Mouse (Mus musculus) lung, postnatal 0 days (tissue): ENCODE results near the gene Dchs1. TPM values are rescaled to one million over a fixed set of nuclear protein-coding genes. Genes with fewer than 3 reads are reported as not detected.

Source experiments
- ATAC-seq: fragments of 200-750 bp; cut with Nextera tagmentation; 2 replicates; pipeline ENCODE4 v1.8.0; 2017; ENCODE audit warnings: moderate library complexity
- DNase-seq: peaks from one replicate; pipeline ENCODE4 v3.0.0-alpha.2; 2016; ENCODE audit warnings: low spot score
- H3K27ac ChIP-seq: fragments of 300-500 bp; sonication (generic); 2 replicates; pipeline ENCODE4 v1.5.1; 2014; ENCODE audit warnings: antibody characterized with exemption, mild to moderate bottlenecking, low read length, mixed read lengths
- H3K27me3 ChIP-seq: fragments of 300-500 bp; sonication (generic); replicated peaks from 2 replicates; pipeline ENCODE4 v1.6.1; 2014; ENCODE audit warnings: low read length, mixed read lengths; ENCODE audit not compliant: insufficient read depth
- H3K36me3 ChIP-seq: fragments of 300-500 bp; sonication (generic); 2 replicates; pipeline ENCODE4 v1.6.1; 2014; ENCODE audit warnings: low read length, mixed read lengths; ENCODE audit not compliant: insufficient read depth
- H3K4me1 ChIP-seq: fragments of 300-500 bp; sonication (generic); 2 replicates; pipeline ENCODE4 v1.6.1; 2014; ENCODE audit warnings: antibody characterized with exemption, low read depth, low read length, mixed read lengths; ENCODE audit not compliant: insufficient read depth
- H3K4me2 ChIP-seq: fragments of 300-500 bp; sonication (generic); replicated peaks from 2 replicates; pipeline ENCODE4 v1.6.1; 2014; ENCODE audit warnings: low read depth, mild to moderate bottlenecking, low read length, moderate library complexity, mixed read lengths
- H3K4me3 ChIP-seq: fragments of 300-500 bp; sonication (generic); 2 replicates; pipeline ENCODE4 v1.5.1; 2014; ENCODE audit warnings: low read depth, low read length
- H3K9ac ChIP-seq: fragments of 300-500 bp; sonication (generic); replicated peaks from 2 replicates; pipeline ENCODE4 v1.6.1; 2014; ENCODE audit warnings: low read depth, mild to moderate bottlenecking
- H3K9me3 ChIP-seq: fragments of 300-500 bp; sonication (generic); 2 replicates; pipeline ENCODE4 v1.6.1; 2016; ENCODE audit warnings: low read length, mixed read lengths
- CTCF ChIP-seq: IDR thresholded peaks from 2 replicates; pipeline ENCODE4 v1.5.1; 2016; ENCODE audit warnings: antibody characterized with exemption, mild to moderate bottlenecking
- EP300 ChIP-seq: IDR thresholded peaks from 2 replicates; pipeline ENCODE4 v1.6.1; 2016; ENCODE audit warnings: antibody characterized with exemption, mild to moderate bottlenecking, control low read depth
- WGBS: fragments of 180-500 bp; shearing (Covaris S2); extraction: QIAGEN DNeasy Blood & Tissue Kit; methylation state at CpG from one replicate; pipeline ENCODE4 v1.1.7; 2014; 5-methylcytosine and 5-hydroxymethylcytosine counted together
- polyA plus RNA-seq: library from polyadenylated mRNA; unstranded; fragments of >200 nt; fragmentation: Nextera tagmentation; extraction: Ambion mirVana; gene quantifications from 2 replicates; pipeline ENCODE4 v1.2.1, GENCODE M21; 2015

Dchs1 gene
- polyA plus RNA-seq, 1 experiment from 2014 or later, result 3.0 TPM

- no peaks in the 10 kb centered on the region for H3K9me3 ChIP-seq
- 65% methylated on average over 1 of the region's 1 CpGs for WGBS
- no peak overlapping the region for H3K4me3 ChIP-seq
- H3K27ac ChIP-seq, result no peak overlapping the region
- TF ChIP-seq CTCF, result no peak
- no peak for TF ChIP-seq EP300
- H3K27me3 ChIP-seq, result no peaks in the 10 kb centered on the region
- no peak overlapping the region for H3K4me2 ChIP-seq
- ATAC-seq (no peak), DNase-seq (no peak)
- no peaks in the 10 kb centered on the region for H3K36me3 ChIP-seq
- no peak overlapping the region for H3K9ac ChIP-seq
- H3K4me1 ChIP-seq, result no peaks in the 10 kb centered on the region
Measured at GRCm38 (mm10) chr7:105791147-105791546, 3.7 kb upstream of the Dchs1 start.

GRCm38 (mm10) chr7:105786506-105787284 lies 759 bp downstream of the Dchs1 start:
- Histone ChIP-seq H3K4me1 (0 out of 2 replicates have a peak, but pooled peaks cover 5% of the 10 kb centered on the region), H3K4me2 (peak overlapping the region; percentile 76), H3K27me3 (no peaks in the 10 kb centered on the region), H3K27ac (peak overlapping the region; percentile 74), H3K36me3 (no peaks in the 10 kb centered on the region), H3K9ac (peak overlapping the region; percentile 59), H3K4me3 (peak overlapping the region; percentile 67), H3K9me3 (no peaks in the 10 kb centered on the region)
- no peak for TF ChIP-seq EP300
- TF ChIP-seq CTCF, result no peak
- DNase-seq (peak; percentile 24), ATAC-seq (peak; percentile 46)
- 4% methylated on average over 16 of the region's 20 CpGs for WGBS

- DNase-seq (peak; percentile 29), ATAC-seq (no peak)
- Histone ChIP-seq H3K27ac (0 out of 2 replicates have a peak overlapping the region, but pooled peaks have one; percentile 1), H3K36me3 (no peaks in the 10 kb centered on the region), H3K9me3 (no peaks in the 10 kb centered on the region), H3K4me2 (no peak overlapping the region), H3K27me3 (no peaks in the 10 kb centered on the region), H3K4me1 (0 out of 2 replicates have a peak, but pooled peaks cover 5% of the 10 kb centered on the region), H3K4me3 (no peak overlapping the region), H3K9ac (no peak overlapping the region)
- TF ChIP-seq EP300 (no peak), CTCF (no peak)
- 33% methylated on average over 4 of the region's 4 CpGs for WGBS
Measured at GRCm38 (mm10) chr7:105784556-105784955, 2.9 kb downstream of the Dchs1 start.

- no peak overlapping the region for H3K9ac ChIP-seq
- H3K27ac ChIP-seq, result no peak overlapping the region
- 0 out of 2 replicates have a peak, but pooled peaks cover 5% of the 10 kb centered on the region for H3K4me1 ChIP-seq
- no peaks in the 10 kb centered on the region for H3K27me3 ChIP-seq
- TF ChIP-seq CTCF (no peak), EP300 (no peak)
- no peaks in the 10 kb centered on the region for H3K9me3 ChIP-seq
- no peak for ATAC-seq
- H3K4me3 ChIP-seq, result no peak overlapping the region
- H3K36me3 ChIP-seq, result no peaks in the 10 kb centered on the region
- DNase-seq, result no peak
- H3K4me2 ChIP-seq, result no peak overlapping the region
- 53% methylated on average over 4 of the region's 4 CpGs for WGBS
Measured at GRCm38 (mm10) chr7:105783861-105784260, 3.6 kb downstream of the Dchs1 start.

GRCm38 (mm10) chr7:105778553-105779265 lies 8.7 kb downstream of the Dchs1 start:
- 7% methylated on average over 4 of the region's 4 CpGs for WGBS
- DNase-seq, result peak; percentile 81
- ATAC-seq, result peak; percentile 85
- peak overlapping the region; percentile 37 for H3K4me2 ChIP-seq
- no peak overlapping the region for H3K9ac ChIP-seq
- peak overlapping the region; percentile 47 for H3K27ac ChIP-seq
- TF ChIP-seq EP300 (no peak), CTCF (no peak)
- H3K9me3 ChIP-seq, result no peaks in the 10 kb centered on the region
- H3K4me1 ChIP-seq, result peaks cover 10% of the 10 kb centered on the region; the same call in 1 of the 2 replicates
- no peaks in the 10 kb centered on the region for H3K27me3 ChIP-seq
- H3K36me3 ChIP-seq, result no peaks in the 10 kb centered on the region
- H3K4me3 ChIP-seq, result no peak overlapping the region

- 0 out of 2 replicates have a peak, but pooled peaks have one; percentile 50 for TF ChIP-seq EP300
- no peak for TF ChIP-seq CTCF
- Histone ChIP-seq H3K9me3 (no peaks in the 10 kb centered on the region), H3K9ac (no peak overlapping the region), H3K4me1 (peaks cover 10% of the 10 kb centered on the region; the same call in 1 of the 2 replicates), H3K27ac (peak overlapping the region; percentile 47), H3K36me3 (no peaks in the 10 kb centered on the region), H3K27me3 (no peaks in the 10 kb centered on the region), H3K4me3 (no peak overlapping the region), H3K4me2 (peak overlapping the region; percentile 37)
- ATAC-seq (peak; percentile 74), DNase-seq (peak; percentile 81)
- 29% methylated on average over 13 of the region's 13 CpGs for WGBS
Measured at GRCm38 (mm10) chr7:105777797-105778552, 9.5 kb downstream of the Dchs1 start.
